Mouse (Mus musculus): ENCODE results near the gene Olfr330.

- no peak for TF ChIP-seq POLR2A (IDR thresholded peaks at IDR 0.05; ENCODE audit: borderline replicate concordance, extremely low read depth, low read depth, low read length)
- no peak for TF ChIP-seq CTCF (IDR thresholded peaks at IDR 0.05; ENCODE audit: insufficient read depth, low read length)
Observed at GRCm38 (mm10) chr11:58498761-58499160, 35.9 kb downstream of the Olfr330 start.

Measured in lung, adult 2 months (tissue).